Mouse (Mus musculus): Measurements from ENCODE around the gene Dab1. TPM values are rescaled to one million over a fixed set of nuclear protein-coding genes. Genes with fewer than 3 reads are reported as not detected.

Dab1 gene
- polyA plus RNA-seq, 1 experiment from 2014 or later = 1.2 TPM

- H3K9me3 ChIP-seq (replicated peaks) = no peaks in the 10 kb centered on the region
- no peak overlapping the region for H3K4me3 ChIP-seq
- H3K9ac ChIP-seq = no peak overlapping the region
- H3K27me3 ChIP-seq = no peaks in the 10 kb centered on the region
- no peak overlapping the region for H3K4me2 ChIP-seq
- no peak overlapping the region for H3K27ac ChIP-seq
- ATAC-seq (replicated peaks; ENCODE audit: insufficient number of reproducible peaks, insufficient read depth, low FRiP score, low read depth) = no peak
- H3K4me1 ChIP-seq (replicated peaks) = no peaks in the 10 kb centered on the region
- no peaks in the 10 kb centered on the region for H3K36me3 ChIP-seq
- WGBS = 78% methylated on average over 6 of the region's 6 CpGs
These were observed 292.9 kb downstream of the Dab1 start for GRCm38 (mm10) chr4:103912071-103912470.

- no peak overlapping the region for H3K9ac ChIP-seq
- H3K9me3 ChIP-seq (replicated peaks) = no peaks in the 10 kb centered on the region
- no peak overlapping the region for H3K4me3 ChIP-seq
- H3K27me3 ChIP-seq = no peaks in the 10 kb centered on the region
- no peaks in the 10 kb centered on the region for H3K36me3 ChIP-seq
- no peak overlapping the region for H3K27ac ChIP-seq
- H3K4me2 ChIP-seq = no peak overlapping the region
- no peaks in the 10 kb centered on the region for H3K4me1 ChIP-seq (replicated peaks)
- no peak for ATAC-seq (replicated peaks; ENCODE audit: insufficient number of reproducible peaks, insufficient read depth, low FRiP score, low read depth)
- WGBS = 60% methylated on average over 3 of the region's 3 CpGs
These were observed 303.3 kb downstream of the Dab1 start for GRCm38 (mm10) chr4:103922431-103922931.

- 41% methylated on average over 5 of the region's 5 CpGs for WGBS
- Histone ChIP-seq H3K4me2 (no peak overlapping the region), H3K4me3 (no peak overlapping the region), H3K27me3 (no peaks in the 10 kb centered on the region), H3K4me1 (replicated peaks) (no peaks in the 10 kb centered on the region), H3K36me3 (no peaks in the 10 kb centered on the region), H3K9me3 (replicated peaks) (no peaks in the 10 kb centered on the region), H3K9ac (no peak overlapping the region), H3K27ac (no peak overlapping the region)
- ATAC-seq (replicated peaks; ENCODE audit: insufficient number of reproducible peaks, insufficient read depth, low FRiP score, low read depth) = no peak
These were observed 307.5 kb downstream of the Dab1 start for GRCm38 (mm10) chr4:103926682-103927081.

GRCm38 (mm10) chr4:103929631-103930030 lies 310.5 kb downstream of the Dab1 start:
- H3K9ac ChIP-seq = no peak overlapping the region
- H3K27ac ChIP-seq = no peak overlapping the region
- H3K4me3 ChIP-seq = no peak overlapping the region
- no peak overlapping the region for H3K4me2 ChIP-seq
- no peaks in the 10 kb centered on the region for H3K9me3 ChIP-seq (replicated peaks)
- no peak for ATAC-seq (replicated peaks; ENCODE audit: insufficient number of reproducible peaks, insufficient read depth, low FRiP score, low read depth)
- H3K4me1 ChIP-seq (replicated peaks) = no peaks in the 10 kb centered on the region
- no peaks in the 10 kb centered on the region for H3K27me3 ChIP-seq
- H3K36me3 ChIP-seq = no peaks in the 10 kb centered on the region

GRCm38 (mm10) chr4:103934364-103934763 lies 315.2 kb downstream of the Dab1 start:
- 86% methylated on average over 3 of the region's 3 CpGs for WGBS
- Histone ChIP-seq H3K27me3 (no peaks in the 10 kb centered on the region), H3K4me1 (replicated peaks) (no peaks in the 10 kb centered on the region), H3K4me3 (no peak overlapping the region), H3K36me3 (no peaks in the 10 kb centered on the region), H3K9ac (no peak overlapping the region), H3K9me3 (replicated peaks) (no peaks in the 10 kb centered on the region), H3K27ac (no peak overlapping the region), H3K4me2 (no peak overlapping the region)
- ATAC-seq (replicated peaks; ENCODE audit: insufficient number of reproducible peaks, insufficient read depth, low FRiP score, low read depth) = no peak

GRCm38 (mm10) chr4:103948255-103948654 lies 329.1 kb downstream of the Dab1 start:
- no peak overlapping the region for H3K9ac ChIP-seq
- H3K27me3 ChIP-seq = no peaks in the 10 kb centered on the region
- H3K4me1 ChIP-seq (replicated peaks) = no peaks in the 10 kb centered on the region
- no peaks in the 10 kb centered on the region for H3K9me3 ChIP-seq (replicated peaks)
- H3K4me2 ChIP-seq = no peak overlapping the region
- no peak overlapping the region for H3K27ac ChIP-seq
- no peak for ATAC-seq (replicated peaks; ENCODE audit: insufficient number of reproducible peaks, insufficient read depth, low FRiP score, low read depth)
- no peak overlapping the region for H3K4me3 ChIP-seq
- no peaks in the 10 kb centered on the region for H3K36me3 ChIP-seq
- 51% methylated on average over 3 of the region's 3 CpGs for WGBS

GRCm38 (mm10) chr4:103953652-103954220 lies 334.6 kb downstream of the Dab1 start:
- no peaks in the 10 kb centered on the region for H3K36me3 ChIP-seq
- no peak overlapping the region for H3K27ac ChIP-seq
- no peaks in the 10 kb centered on the region for H3K4me1 ChIP-seq (replicated peaks)
- no peak overlapping the region for H3K4me2 ChIP-seq
- H3K4me3 ChIP-seq = no peak overlapping the region
- H3K9me3 ChIP-seq (replicated peaks) = no peaks in the 10 kb centered on the region
- H3K9ac ChIP-seq = no peak overlapping the region
- WGBS = 47% methylated on average over 9 of the region's 9 CpGs
- H3K27me3 ChIP-seq = no peaks in the 10 kb centered on the region
- ATAC-seq (replicated peaks; ENCODE audit: insufficient number of reproducible peaks, insufficient read depth, low FRiP score, low read depth) = no peak

GRCm38 (mm10) chr4:103961134-103962049 lies 342.2 kb downstream of the Dab1 start:
- Histone ChIP-seq H3K9me3 (replicated peaks) (no peaks in the 10 kb centered on the region), H3K36me3 (no peaks in the 10 kb centered on the region), H3K9ac (no peak overlapping the region), H3K27me3 (no peaks in the 10 kb centered on the region), H3K4me1 (replicated peaks) (no peaks in the 10 kb centered on the region), H3K4me3 (no peak overlapping the region), H3K27ac (no peak overlapping the region), H3K4me2 (no peak overlapping the region)
- 74% methylated on average over 7 of the region's 7 CpGs for WGBS
- ATAC-seq (replicated peaks; ENCODE audit: insufficient number of reproducible peaks, insufficient read depth, low FRiP score, low read depth) = no peak

GRCm38 (mm10) chr4:103969906-103970305 lies 350.7 kb downstream of the Dab1 start:
- Histone ChIP-seq H3K36me3 (no peaks in the 10 kb centered on the region), H3K27me3 (no peaks in the 10 kb centered on the region), H3K4me3 (no peak overlapping the region), H3K9ac (no peak overlapping the region), H3K27ac (no peak overlapping the region), H3K4me1 (replicated peaks) (no peaks in the 10 kb centered on the region), H3K9me3 (replicated peaks) (no peaks in the 10 kb centered on the region), H3K4me2 (no peak overlapping the region)
- 65% methylated on average over 9 of the region's 9 CpGs for WGBS
- no peak for ATAC-seq (replicated peaks; ENCODE audit: insufficient number of reproducible peaks, insufficient read depth, low FRiP score, low read depth)

GRCm38 (mm10) chr4:103974536-103974935 lies 355.4 kb downstream of the Dab1 start:
- Histone ChIP-seq H3K4me2 (no peak overlapping the region), H3K9me3 (replicated peaks) (no peaks in the 10 kb centered on the region), H3K27me3 (no peaks in the 10 kb centered on the region), H3K4me1 (replicated peaks) (no peaks in the 10 kb centered on the region), H3K27ac (no peak overlapping the region), H3K4me3 (no peak overlapping the region), H3K9ac (no peak overlapping the region), H3K36me3 (no peaks in the 10 kb centered on the region)
- WGBS = 67% methylated on average over 2 of the region's 2 CpGs
- no peak for ATAC-seq (replicated peaks; ENCODE audit: insufficient number of reproducible peaks, insufficient read depth, low FRiP score, low read depth)

GRCm38 (mm10) chr4:103974946-103975345 lies 355.8 kb downstream of the Dab1 start:
- Histone ChIP-seq H3K9me3 (replicated peaks) (no peaks in the 10 kb centered on the region), H3K4me3 (no peak overlapping the region), H3K36me3 (no peaks in the 10 kb centered on the region), H3K27me3 (no peaks in the 10 kb centered on the region), H3K4me1 (replicated peaks) (no peaks in the 10 kb centered on the region), H3K27ac (no peak overlapping the region), H3K9ac (no peak overlapping the region), H3K4me2 (no peak overlapping the region)
- ATAC-seq (replicated peaks; ENCODE audit: insufficient number of reproducible peaks, insufficient read depth, low FRiP score, low read depth) = no peak
- WGBS = 83% methylated on average over 2 of the region's 2 CpGs

GRCm38 (mm10) chr4:103993884-103994283 lies 374.7 kb downstream of the Dab1 start:
- H3K9ac ChIP-seq = no peak overlapping the region
- no peaks in the 10 kb centered on the region for H3K9me3 ChIP-seq (replicated peaks)
- no peak for ATAC-seq (replicated peaks; ENCODE audit: insufficient number of reproducible peaks, insufficient read depth, low FRiP score, low read depth)
- WGBS = 70% methylated on average over 3 of the region's 3 CpGs
- H3K27ac ChIP-seq = no peak overlapping the region
- H3K4me2 ChIP-seq = no peak overlapping the region
- H3K4me3 ChIP-seq = no peak overlapping the region
- H3K4me1 ChIP-seq (replicated peaks) = no peaks in the 10 kb centered on the region
- H3K36me3 ChIP-seq = no peaks in the 10 kb centered on the region
- H3K27me3 ChIP-seq = no peaks in the 10 kb centered on the region

All from heart, embryonic 15.5 days (tissue).